Mouse (Mus musculus) limb, embryonic 14.5 days (tissue): ENCODE results near the gene Mycbp2. TPM values are rescaled to one million over a fixed set of nuclear protein-coding genes. Genes with fewer than 3 reads are reported as not detected.

Experiments
- ATAC-seq: fragments of 200-750 bp; cut with Nextera tagmentation; 2 replicates; pipeline ENCODE4 v1.8.0; 2017; ENCODE audit warnings: low read depth, moderate number of reproducible peaks, moderate TSS enrichment; ENCODE audit not compliant: low FRiP score
- DNase-seq: peaks from one replicate; pipeline ENCODE4 v3.0.0-alpha.2; 2015; ENCODE audit warnings: low spot score
- H3K27ac ChIP-seq: fragments of 300-500 bp; sonication (generic); replicated peaks from 2 replicates; pipeline ENCODE4 v1.5.1; 2014; ENCODE audit warnings: low read depth, mild to moderate bottlenecking, low read length, moderate library complexity, mixed read lengths
- H3K27me3 ChIP-seq: fragments of 300-500 bp; sonication (generic); 2 replicates; pipeline ENCODE4 v1.6.1; 2014; ENCODE audit warnings: low read length, mixed read lengths; ENCODE audit not compliant: control insufficient read depth, insufficient read depth
- H3K36me3 ChIP-seq: fragments of 300-500 bp; sonication (generic); 2 replicates; pipeline ENCODE4 v1.6.1; 2014; ENCODE audit warnings: mild to moderate bottlenecking, low read length, moderate library complexity, mixed read lengths; ENCODE audit not compliant: control insufficient read depth, insufficient read depth
- H3K4me1 ChIP-seq: fragments of 300-500 bp; sonication (generic); 2 replicates; pipeline ENCODE4 v1.6.1; 2014; ENCODE audit warnings: antibody characterized with exemption, low read length, mixed read lengths; ENCODE audit not compliant: control insufficient read depth, insufficient read depth
- H3K4me2 ChIP-seq: fragments of 300-500 bp; sonication (generic); replicated peaks from 2 replicates; pipeline ENCODE4 v1.6.1; 2014; ENCODE audit warnings: low read depth, mild to moderate bottlenecking, low read length, moderate library complexity; ENCODE audit not compliant: severe bottlenecking
- H3K4me3 ChIP-seq: fragments of 300-500 bp; sonication (generic); replicated peaks from 2 replicates; pipeline ENCODE4 v1.5.1; 2014; ENCODE audit warnings: low read length
- H3K9ac ChIP-seq: fragments of 300-500 bp; sonication (generic); 2 replicates; pipeline ENCODE4 v1.6.1; 2014; ENCODE audit warnings: mild to moderate bottlenecking, low read depth, low read length, moderate library complexity; ENCODE audit not compliant: severe bottlenecking
- H3K9me3 ChIP-seq: fragments of 300-500 bp; sonication (generic); 2 replicates; pipeline ENCODE4 v1.6.1; 2016; ENCODE audit warnings: low read length; ENCODE audit not compliant: control insufficient read depth
- POLR2A ChIP-seq: fragments of 200-500 bp; IDR thresholded peaks from 2 replicates; pipeline ENCODE4 v1.8.0; 2012; ENCODE audit warnings: inconsistent platforms, mild to moderate bottlenecking, moderate library complexity, borderline replicate concordance; ENCODE audit not compliant: insufficient read depth, insufficient read length; ENCODE audit errors: extremely low read depth
- WGBS: fragments of 180-500 bp; shearing (Covaris S2); extraction: QIAGEN DNeasy Blood & Tissue Kit; methylation state at CpG from one replicate; pipeline ENCODE4 v1.1.7; 2014; 5-methylcytosine and 5-hydroxymethylcytosine counted together
- polyA plus RNA-seq, 2 experiments: library from polyadenylated mRNA; depleted of rRNA in 1 of 2; stranded (reverse) in 1 of 2; unstranded in 1 of 2; fragments of >200 nt; fragmentation: Nextera tagmentation in 1 of 2; extraction: Ambion mirVana in 1 of 2; gene quantifications; 2 replicates each; pipeline versions ENCODE4 v1.2.1 to v1.2.3; 2012 to 2014

Gene Mycbp2
- polyA plus RNA-seq, 2 experiments, result 33.3 to 43.1 TPM

- Histone ChIP-seq H3K4me3 (no peak overlapping the region), H3K9ac (no peak overlapping the region), H3K36me3 (peaks cover 46% of the 10 kb centered on the region), H3K4me2 (no peak overlapping the region), H3K9me3 (no peaks in the 10 kb centered on the region), H3K4me1 (no peaks in the 10 kb centered on the region), H3K27me3 (no peaks in the 10 kb centered on the region), H3K27ac (no peak overlapping the region)
- 87% methylated on average over 16 of the region's 16 CpGs for WGBS
- DNase-seq (no peak), ATAC-seq (no peak)
- TF ChIP-seq POLR2A, result no peak
These were observed 268.4 kb downstream of the Mycbp2 start for GRCm38 (mm10) chr14:103078006-103078912.

- DNase-seq (no peak), ATAC-seq (no peak)
- no peak for TF ChIP-seq POLR2A
- Histone ChIP-seq H3K9ac (no peak overlapping the region), H3K27ac (no peak overlapping the region), H3K9me3 (no peaks in the 10 kb centered on the region), H3K4me3 (no peak overlapping the region), H3K36me3 (peaks cover 45% of the 10 kb centered on the region), H3K27me3 (no peaks in the 10 kb centered on the region), H3K4me1 (no peaks in the 10 kb centered on the region), H3K4me2 (no peak overlapping the region)
- 92% methylated on average over 9 of the region's 9 CpGs for WGBS
These were observed 269.2 kb downstream of the Mycbp2 start for GRCm38 (mm10) chr14:103077272-103078005.

GRCm38 (mm10) chr14:103075166-103075565 lies 271.4 kb downstream of the Mycbp2 start:
- H3K4me3 ChIP-seq, result no peak overlapping the region
- H3K4me1 ChIP-seq, result no peaks in the 10 kb centered on the region
- TF ChIP-seq POLR2A, result no peak
- H3K4me2 ChIP-seq, result no peak overlapping the region
- DNase-seq (no peak), ATAC-seq (no peak)
- WGBS, result 98% methylated on average over 7 of the region's 7 CpGs
- no peak overlapping the region for H3K9ac ChIP-seq
- peaks cover 42% of the 10 kb centered on the region for H3K36me3 ChIP-seq
- no peak overlapping the region for H3K27ac ChIP-seq
- no peaks in the 10 kb centered on the region for H3K9me3 ChIP-seq
- H3K27me3 ChIP-seq, result no peaks in the 10 kb centered on the region

- WGBS, result 94% methylated on average over 8 of the region's 8 CpGs
- Histone ChIP-seq H3K9ac (no peak overlapping the region), H3K4me1 (no peaks in the 10 kb centered on the region), H3K4me2 (no peak overlapping the region), H3K9me3 (no peaks in the 10 kb centered on the region), H3K4me3 (no peak overlapping the region), H3K27me3 (no peaks in the 10 kb centered on the region), H3K36me3 (peaks cover 36% of the 10 kb centered on the region), H3K27ac (no peak overlapping the region)
- DNase-seq (no peak), ATAC-seq (no peak)
- TF ChIP-seq POLR2A, result no peak
These were observed 272.8 kb downstream of the Mycbp2 start for GRCm38 (mm10) chr14:103073825-103074224.

- H3K9ac ChIP-seq, result no peak overlapping the region
- no peaks in the 10 kb centered on the region for H3K9me3 ChIP-seq
- peaks cover 27% of the 10 kb centered on the region for H3K36me3 ChIP-seq
- no peak for DNase-seq
- no peak for TF ChIP-seq POLR2A
- no peak overlapping the region for H3K4me2 ChIP-seq
- H3K4me3 ChIP-seq, result no peak overlapping the region
- no peak for ATAC-seq
- H3K27ac ChIP-seq, result no peak overlapping the region
- no peaks in the 10 kb centered on the region for H3K4me1 ChIP-seq
- no peaks in the 10 kb centered on the region for H3K27me3 ChIP-seq
- 94% methylated on average over 4 of the region's 4 CpGs for WGBS
These were observed 273.9 kb downstream of the Mycbp2 start for GRCm38 (mm10) chr14:103072731-103073130.
